Mouse (Mus musculus) neural tube, embryonic 12.5 days (tissue): Measurements from ENCODE around the gene Gucy1b2. TPM values are rescaled to one million over a fixed set of nuclear protein-coding genes. Genes with fewer than 3 reads are reported as not detected.

Experiments used
- ATAC-seq: fragments of 200-750 bp; cut with Nextera tagmentation; 2 replicates; pipeline ENCODE4 v1.8.0; 2017; ENCODE audit warnings: low read depth, mild to moderate bottlenecking, moderate TSS enrichment, moderate library complexity; ENCODE audit not compliant: low FRiP score
- H3K27ac ChIP-seq: fragments of 300-500 bp; sonication (generic); 2 replicates; pipeline ENCODE4 v1.5.1; 2016
- H3K27me3 ChIP-seq: fragments of 300-500 bp; sonication (generic); replicated peaks from 2 replicates; pipeline ENCODE4 v1.6.1; 2016; ENCODE audit warnings: mild to moderate bottlenecking
- H3K36me3 ChIP-seq: fragments of 300-500 bp; sonication (generic); 2 replicates; pipeline ENCODE4 v1.6.1; 2016; ENCODE audit warnings: mild to moderate bottlenecking
- H3K4me1 ChIP-seq: fragments of 300-500 bp; sonication (generic); 2 replicates; pipeline ENCODE4 v1.6.1; 2016
- H3K4me2 ChIP-seq: fragments of 300-500 bp; sonication (generic); replicated peaks from 2 replicates; pipeline ENCODE4 v1.6.1; 2016; ENCODE audit warnings: mild to moderate bottlenecking
- H3K4me3 ChIP-seq: fragments of 300-500 bp; sonication (generic); 2 replicates; pipeline ENCODE4 v1.5.1; 2016
- H3K9ac ChIP-seq: fragments of 300-500 bp; sonication (generic); 2 replicates; pipeline ENCODE4 v1.6.1; 2016; ENCODE audit warnings: mild to moderate bottlenecking
- H3K9me3 ChIP-seq: fragments of 300-500 bp; sonication (generic); 2 replicates; pipeline ENCODE4 v1.6.1; 2016; ENCODE audit warnings: mild to moderate bottlenecking
- WGBS: fragments of 180-500 bp; shearing (Covaris S2); methylation state at CpG from one replicate; pipeline ENCODE4 v1.1.7; 2016; 5-methylcytosine and 5-hydroxymethylcytosine counted together
- polyA plus RNA-seq: library from polyadenylated mRNA; unstranded; fragments of >200 nt; fragmentation: Nextera tagmentation; extraction: Ambion mirVana; gene quantifications from 2 replicates; pipeline ENCODE4 v1.2.1, GENCODE M21; 2016

The Gucy1b2 gene
- polyA plus RNA-seq = 0.19 and 0.27 TPM in 2 replicates

DNA sequence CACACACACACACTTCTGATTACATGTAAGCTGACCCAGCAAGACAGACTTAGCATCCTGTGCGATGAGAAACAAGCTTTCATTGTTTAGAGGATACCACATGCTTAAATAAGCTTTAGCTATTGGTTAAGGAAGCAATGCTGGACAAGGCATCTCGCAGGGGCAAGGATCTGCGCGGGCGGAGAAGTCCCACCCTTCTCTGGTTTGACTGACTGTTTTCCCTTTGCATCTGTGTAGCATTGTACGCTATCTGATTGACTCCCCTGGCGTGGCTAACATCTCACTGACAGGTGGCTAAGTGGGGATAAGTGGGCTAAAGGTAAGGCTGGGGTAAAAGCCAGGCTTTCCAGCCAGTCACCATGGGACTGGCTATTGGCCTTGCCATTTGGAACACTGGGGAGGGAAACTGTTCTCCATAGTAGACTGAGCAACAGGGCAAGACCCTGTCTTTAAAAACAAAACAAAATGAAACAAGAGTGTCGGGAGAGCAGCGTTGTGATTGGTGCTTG, at the start of gene Gucy1b2:
Gene Gucy1b2 (minus strand): TSS at position 51 of the 509 bp plus-strand sequence.
- Histone ChIP-seq H3K9me3 (no peaks in the 10 kb centered on the region), H3K4me1 (no peaks in the 10 kb centered on the region), H3K36me3 (no peaks in the 10 kb centered on the region), H3K27ac (no peak within 1 kb of the TSS), H3K4me3 (no peak within 1 kb of the TSS), H3K9ac (no peak within 1 kb of the TSS), H3K27me3 (no peaks in the 10 kb centered on the region), H3K4me2 (peak within 1 kb of the TSS; percentile 40; the same call in 1 of the 2 replicates)
- WGBS = 76% methylated on average over 9 of the region's 9 CpGs
- ATAC-seq = no peak

- Histone ChIP-seq H3K4me3 (no peak overlapping the region), H3K27me3 (no peaks in the 10 kb centered on the region), H3K9ac (no peak overlapping the region), H3K4me1 (no peaks in the 10 kb centered on the region), H3K9me3 (no peaks in the 10 kb centered on the region), H3K4me2 (no peak overlapping the region), H3K27ac (no peak overlapping the region), H3K36me3 (no peaks in the 10 kb centered on the region)
- ATAC-seq = no peak
- 83% methylated on average over 7 of the region's 7 CpGs for WGBS
These were observed 41.3 kb upstream of the Gucy1b2 start for GRCm38 (mm10) chr14:62497391-62497790.

GRCm38 (mm10) chr14:62496501-62496900, 40.4 kb upstream of the Gucy1b2 start:
- 55% methylated on average over 1 of the region's 1 CpGs for WGBS
- no peaks in the 10 kb centered on the region for H3K27me3 ChIP-seq
- no peak overlapping the region for H3K4me3 ChIP-seq
- ATAC-seq = no peak
- H3K9ac ChIP-seq = no peak overlapping the region
- no peaks in the 10 kb centered on the region for H3K36me3 ChIP-seq
- no peak overlapping the region for H3K27ac ChIP-seq
- no peaks in the 10 kb centered on the region for H3K9me3 ChIP-seq
- H3K4me2 ChIP-seq = no peak overlapping the region
- H3K4me1 ChIP-seq = no peaks in the 10 kb centered on the region

DNA sequence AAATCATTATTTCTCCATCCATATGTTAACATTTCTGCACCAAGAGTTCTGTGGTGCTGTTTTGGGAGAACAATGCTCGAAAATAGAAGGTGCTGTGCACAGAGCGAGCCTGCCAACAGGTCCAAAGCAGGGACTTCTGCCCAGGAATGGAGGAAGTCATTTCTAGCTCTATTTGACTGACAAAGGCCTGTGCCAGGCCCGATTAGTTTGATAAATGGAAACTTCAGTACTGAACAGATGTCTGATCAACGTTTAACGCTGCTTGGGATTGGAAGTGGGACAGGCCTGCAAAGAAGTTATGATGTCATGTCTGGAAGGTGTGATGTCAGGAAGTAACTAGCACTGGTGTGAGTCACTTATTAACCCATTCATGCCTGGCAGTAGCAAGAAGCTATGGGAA, 37.4 kb upstream of the Gucy1b2 start:
- Histone ChIP-seq H3K27ac (no peak overlapping the region), H3K9ac (no peak overlapping the region), H3K4me2 (no peak overlapping the region), H3K4me3 (no peak overlapping the region), H3K36me3 (no peaks in the 10 kb centered on the region), H3K27me3 (no peaks in the 10 kb centered on the region), H3K9me3 (no peaks in the 10 kb centered on the region), H3K4me1 (no peaks in the 10 kb centered on the region)
- WGBS = 82% methylated on average over 5 of the region's 5 CpGs
- no peak for ATAC-seq

- H3K9ac ChIP-seq = no peak overlapping the region
- H3K9me3 ChIP-seq = no peaks in the 10 kb centered on the region
- 0 out of 2 replicates have a peak, but pooled peaks have one; percentile 75 for ATAC-seq
- H3K4me3 ChIP-seq = no peak overlapping the region
- WGBS = 39% methylated on average over 16 of the region's 16 CpGs
- H3K36me3 ChIP-seq = no peaks in the 10 kb centered on the region
- no peaks in the 10 kb centered on the region for H3K27me3 ChIP-seq
- H3K4me2 ChIP-seq = no peak overlapping the region
- no peak overlapping the region for H3K27ac ChIP-seq
- no peaks in the 10 kb centered on the region for H3K4me1 ChIP-seq
These were observed 36.2 kb upstream of the Gucy1b2 start for GRCm38 (mm10) chr14:62492196-62492850.

DNA sequence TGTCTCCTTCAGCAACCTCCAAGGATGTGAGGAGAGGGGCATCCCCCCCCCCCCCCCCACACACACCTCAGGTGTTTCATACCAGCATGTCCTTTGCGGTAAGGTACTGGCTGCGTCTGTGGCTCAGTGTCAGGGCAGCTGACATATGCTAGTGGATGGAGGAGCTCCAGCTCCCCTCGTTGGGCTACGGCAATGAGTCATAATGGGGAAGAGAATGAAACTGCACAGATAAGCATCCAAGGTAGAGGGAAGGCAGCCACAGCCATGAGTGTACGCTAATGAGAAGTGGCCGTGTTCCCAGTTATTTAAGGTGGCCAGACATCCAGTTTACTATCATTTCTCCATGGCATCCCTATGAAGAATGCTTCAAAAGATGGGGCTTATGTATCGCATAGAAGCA, 32.2 kb upstream of the Gucy1b2 start:
- no peaks in the 10 kb centered on the region for H3K27me3 ChIP-seq
- H3K4me1 ChIP-seq = no peaks in the 10 kb centered on the region
- H3K4me3 ChIP-seq = no peak overlapping the region
- no peak overlapping the region for H3K27ac ChIP-seq
- H3K4me2 ChIP-seq = no peak overlapping the region
- H3K36me3 ChIP-seq = no peaks in the 10 kb centered on the region
- no peak overlapping the region for H3K9ac ChIP-seq
- no peak for ATAC-seq
- WGBS = 91% methylated on average over 7 of the region's 7 CpGs
- no peaks in the 10 kb centered on the region for H3K9me3 ChIP-seq

GRCm38 (mm10) chr14:62481381-62481780, 25.3 kb upstream of the Gucy1b2 start:
- ATAC-seq = no peak
- Histone ChIP-seq H3K36me3 (no peaks in the 10 kb centered on the region), H3K9ac (no peak overlapping the region), H3K9me3 (no peaks in the 10 kb centered on the region), H3K27ac (no peak overlapping the region), H3K27me3 (no peaks in the 10 kb centered on the region), H3K4me3 (no peak overlapping the region), H3K4me2 (no peak overlapping the region), H3K4me1 (no peaks in the 10 kb centered on the region)
- WGBS = 56% methylated on average over 8 of the region's 8 CpGs

DNA sequence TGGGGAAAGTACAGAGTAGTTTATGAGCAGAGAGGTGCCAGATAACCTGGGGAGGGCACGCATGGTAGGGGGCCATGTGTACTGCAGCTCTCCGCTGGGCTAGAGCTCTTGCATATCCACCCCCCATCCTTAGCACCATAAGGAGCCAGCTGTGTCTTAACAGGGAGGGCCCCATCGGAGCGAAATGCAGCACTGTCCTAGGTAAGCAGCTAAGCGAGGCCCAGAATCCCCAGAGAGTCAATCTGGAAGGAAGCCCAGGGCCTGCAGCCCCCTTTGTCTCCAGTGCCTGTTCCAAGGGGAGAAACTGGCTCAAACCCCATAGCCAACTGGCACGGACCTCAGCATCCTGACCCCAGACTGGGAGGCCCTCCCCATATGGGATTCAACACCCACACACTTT, 23.3 kb upstream of the Gucy1b2 start:
- Histone ChIP-seq H3K27me3 (no peaks in the 10 kb centered on the region), H3K4me3 (no peak overlapping the region), H3K4me2 (no peak overlapping the region), H3K36me3 (no peaks in the 10 kb centered on the region), H3K9me3 (no peaks in the 10 kb centered on the region), H3K27ac (no peak overlapping the region), H3K4me1 (no peaks in the 10 kb centered on the region), H3K9ac (no peak overlapping the region)
- 68% methylated on average over 6 of the region's 6 CpGs for WGBS
- ATAC-seq = no peak

- WGBS = 61% methylated on average over 1 of the region's 1 CpGs
- no peaks in the 10 kb centered on the region for H3K27me3 ChIP-seq
- H3K4me3 ChIP-seq = no peak overlapping the region
- H3K4me2 ChIP-seq = no peak overlapping the region
- no peak overlapping the region for H3K9ac ChIP-seq
- H3K4me1 ChIP-seq = no peaks in the 10 kb centered on the region
- no peaks in the 10 kb centered on the region for H3K9me3 ChIP-seq
- no peak overlapping the region for H3K27ac ChIP-seq
- H3K36me3 ChIP-seq = no peaks in the 10 kb centered on the region
- ATAC-seq = no peak
These were observed 18.4 kb upstream of the Gucy1b2 start for GRCm38 (mm10) chr14:62474481-62474880.

- Histone ChIP-seq H3K9ac (no peak overlapping the region), H3K4me1 (no peaks in the 10 kb centered on the region), H3K4me3 (no peak overlapping the region), H3K9me3 (no peaks in the 10 kb centered on the region), H3K27ac (no peak overlapping the region), H3K36me3 (no peaks in the 10 kb centered on the region), H3K27me3 (no peaks in the 10 kb centered on the region), H3K4me2 (no peak overlapping the region)
- ATAC-seq = no peak
- 84% methylated on average over 2 of the region's 2 CpGs for WGBS
These were observed 16.0 kb upstream of the Gucy1b2 start for GRCm38 (mm10) chr14:62472061-62472460.

- Histone ChIP-seq H3K27me3 (no peaks in the 10 kb centered on the region), H3K36me3 (no peaks in the 10 kb centered on the region), H3K9me3 (no peaks in the 10 kb centered on the region), H3K4me2 (no peak overlapping the region), H3K9ac (no peak overlapping the region), H3K4me3 (no peak overlapping the region), H3K4me1 (no peaks in the 10 kb centered on the region), H3K27ac (no peak overlapping the region)
- ATAC-seq = no peak
- WGBS = 88% methylated on average over 5 of the region's 5 CpGs
These were observed 12.7 kb upstream of the Gucy1b2 start for GRCm38 (mm10) chr14:62468753-62469125.

- H3K4me1 ChIP-seq = no peaks in the 10 kb centered on the region
- H3K4me3 ChIP-seq = no peak overlapping the region
- no peaks in the 10 kb centered on the region for H3K36me3 ChIP-seq
- WGBS = 76% methylated on average over 6 of the region's 6 CpGs
- H3K9ac ChIP-seq = no peak overlapping the region
- H3K4me2 ChIP-seq = no peak overlapping the region
- ATAC-seq = no peak
- no peaks in the 10 kb centered on the region for H3K9me3 ChIP-seq
- H3K27ac ChIP-seq = no peak overlapping the region
- H3K27me3 ChIP-seq = no peaks in the 10 kb centered on the region
These were observed 12.1 kb upstream of the Gucy1b2 start for GRCm38 (mm10) chr14:62468119-62468752.

DNA sequence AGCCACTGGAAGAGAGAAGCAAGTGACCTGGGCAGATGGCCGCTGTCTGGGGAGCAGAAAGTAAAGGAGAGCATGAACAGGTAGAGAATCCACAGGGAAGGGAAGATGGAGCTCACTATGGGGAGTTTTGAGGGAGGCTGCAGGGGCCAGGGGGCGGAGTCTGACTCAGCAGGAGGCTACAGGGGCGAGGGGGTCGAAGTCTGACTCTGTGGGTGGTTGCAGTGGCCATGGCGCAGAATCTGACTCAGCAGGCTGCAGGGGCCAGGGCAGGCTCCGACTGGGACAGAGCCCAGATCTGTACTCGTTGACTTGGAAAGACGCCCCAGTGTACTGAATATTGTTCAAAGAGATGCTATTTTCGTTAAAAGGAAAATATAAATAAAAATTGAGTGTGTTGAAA, 8.9 kb upstream of the Gucy1b2 start:
- Histone ChIP-seq H3K36me3 (no peaks in the 10 kb centered on the region), H3K4me1 (no peaks in the 10 kb centered on the region), H3K27ac (no peak overlapping the region), H3K4me3 (no peak overlapping the region), H3K4me2 (peak overlapping the region; percentile 27), H3K9ac (no peak overlapping the region), H3K9me3 (no peaks in the 10 kb centered on the region), H3K27me3 (no peaks in the 10 kb centered on the region)
- 16% methylated on average over 9 of the region's 9 CpGs for WGBS
- ATAC-seq = no peak
